Comparison of ENCODE assay signal across 17 mouse cellular contexts in genomic region chr10:67489836-67490235, GRCm38 (mm10). TPM values are rescaled to one million over a fixed set of nuclear protein-coding genes. Genes with fewer than 3 reads are reported as not detected.
"Had no signal": no experiment of that assay in that cellular context is flagged by ENCODE, and none has a peak within 500 bp of the region (broad histone marks: within the 10 kb centered on the region; RNA-seq: fewer than 3 reads in every experiment).

No protein-coding gene starts in this region.

- H3K4me2 ChIP-seq: limb, embryonic 13.5 days; liver, embryonic 12.5 days; liver, embryonic 15.5 days; midbrain, embryonic 11.5 days had no signal

- H3K9ac ChIP-seq: limb, embryonic 13.5 days; liver, embryonic 12.5 days; liver, embryonic 15.5 days had no signal

- ATAC-seq: liver, embryonic 12.5 days had no signal

- H3K27ac ChIP-seq: layer of hippocampus, adult 2 months; limb, embryonic 10.5 days; limb, embryonic 13.5 days; liver, embryonic 12.5 days; liver, embryonic 15.5 days; macrophage had no signal

- H3K4me3 ChIP-seq: layer of hippocampus, adult 2 months; limb, embryonic 10.5 days; limb, embryonic 13.5 days; liver, embryonic 12.5 days; liver, embryonic 15.5 days had no signal

- H3K9me3 ChIP-seq: limb, embryonic 10.5 days; liver, embryonic 15.5 days had no signal

- H3K36me3 ChIP-seq: limb, embryonic 10.5 days; limb, embryonic 13.5 days; liver, embryonic 12.5 days; liver, embryonic 15.5 days had no signal

- H3K4me1 ChIP-seq: limb, embryonic 10.5 days; limb, embryonic 13.5 days; liver, embryonic 12.5 days; liver, embryonic 15.5 days had no signal

- DNase-seq: kidney, adult 18-20 months; kidney, adult 9 months; kidney, postnatal 14 days; layer of hippocampus, adult 9-11 months; liver; lung, adult 18-20 months; lung, postnatal 14 days; midbrain, embryonic 14.5 days; thymus, adult 2 months; thymus, postnatal 14 days had no signal

- H3K27me3 ChIP-seq: limb, embryonic 13.5 days; liver, embryonic 12.5 days; liver, embryonic 15.5 days had no signal

RNA-seq across cellular contexts. Expression of gene Egr2, which starts 45.4 kb away (rescaled TPM):
- polyA plus RNA-seq: midbrain, embryonic 11.5 days had no signal
